Mouse (Mus musculus) R1 (cell line): ENCODE measurements around the gene Gm37240.
A peak's percentile ranks its signal among the peaks of the same experiment; 100 is the strongest.
"Not testable (repeated sequence)": the region's sequence is repeated elsewhere in the genome, so short reads cannot be mapped to it uniquely, and the experiment has no call there.

Source experiments
- DNase-seq: peaks from one replicate; pipeline ENCODE4 v3.0.0-alpha.2; 2018; ENCODE audit warnings: low read depth, low spot score

Gene Gm37240

DNA sequence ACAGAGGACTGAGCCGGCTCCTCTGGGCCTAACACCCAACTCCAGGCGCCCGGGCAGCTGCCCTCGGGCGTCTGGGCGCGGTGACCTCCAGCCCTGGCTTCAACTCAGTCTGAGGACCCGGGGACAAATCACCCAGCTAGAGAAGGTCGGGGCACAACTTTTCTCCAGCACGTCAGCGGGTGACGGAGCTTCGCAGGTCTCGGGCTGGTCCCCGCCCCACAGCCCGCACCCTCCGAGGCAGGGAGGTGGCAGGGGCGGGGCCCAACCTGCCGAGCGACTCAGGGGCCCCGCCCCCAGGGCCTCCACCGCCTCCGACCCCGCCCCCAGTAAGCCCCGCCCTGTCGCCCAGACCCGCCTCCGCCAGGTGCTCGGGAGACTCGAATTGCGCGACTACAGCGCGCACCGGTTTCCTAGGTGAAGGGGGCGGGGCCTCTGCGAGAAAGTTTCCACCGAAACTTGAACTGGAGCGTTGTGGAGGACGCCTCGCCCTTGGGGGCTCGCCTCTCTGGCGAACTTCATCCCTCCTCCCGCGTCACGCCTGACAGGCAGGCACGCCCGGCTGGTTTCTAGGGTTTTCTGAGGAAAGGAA is at the start of gene Gm37240, which contains the start of gene Glt28d2:
Gene Gm37240 (minus strand): TSS at position 280 of the 589 bp plus-strand sequence.
Gene Glt28d2 (minus strand): TSS at position 278 of the 589 bp plus-strand sequence.
- peak; percentile 96 for DNase-seq

DNA sequence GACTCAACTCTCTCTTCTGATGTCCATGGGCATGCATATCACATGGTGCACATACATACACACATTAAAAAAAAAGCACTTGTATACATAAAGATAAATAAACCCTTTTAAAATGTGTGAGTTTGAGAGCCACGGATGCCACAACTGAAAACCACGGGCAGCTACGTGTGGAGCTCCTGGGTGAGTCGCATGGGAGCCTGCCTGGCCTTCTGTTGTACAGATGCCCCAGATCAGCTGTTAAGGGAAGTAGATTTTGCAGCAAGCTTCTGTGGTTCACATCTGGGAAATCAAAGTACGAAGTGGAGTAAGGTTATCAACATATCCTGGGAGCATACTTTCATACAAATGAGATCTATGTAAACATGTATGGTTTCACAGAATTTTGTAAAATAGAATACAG is 46.3 kb upstream of the Gm37240 start:
- DNase-seq, result no peak

DNA sequence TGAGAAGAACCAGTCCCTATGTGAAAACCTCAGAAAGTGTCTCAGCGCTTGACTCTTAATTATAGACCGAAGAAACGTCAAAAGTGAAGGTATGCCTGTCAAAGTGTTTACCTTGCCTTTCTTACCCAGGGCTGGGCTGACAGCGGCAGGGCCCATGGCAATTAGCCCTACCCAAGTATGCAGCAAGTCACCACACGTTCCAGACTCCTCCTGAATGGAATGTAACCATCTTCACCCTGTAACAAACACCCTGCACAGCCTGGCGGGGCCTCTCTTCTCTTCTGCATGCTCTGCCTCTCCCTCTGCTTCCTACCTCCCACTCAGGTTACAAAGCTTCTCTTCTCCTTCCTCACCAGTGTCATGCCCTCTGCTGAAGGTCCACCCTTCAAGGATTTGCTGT is 44.5 kb upstream of the Gm37240 start:
- DNase-seq, result no peak

DNA sequence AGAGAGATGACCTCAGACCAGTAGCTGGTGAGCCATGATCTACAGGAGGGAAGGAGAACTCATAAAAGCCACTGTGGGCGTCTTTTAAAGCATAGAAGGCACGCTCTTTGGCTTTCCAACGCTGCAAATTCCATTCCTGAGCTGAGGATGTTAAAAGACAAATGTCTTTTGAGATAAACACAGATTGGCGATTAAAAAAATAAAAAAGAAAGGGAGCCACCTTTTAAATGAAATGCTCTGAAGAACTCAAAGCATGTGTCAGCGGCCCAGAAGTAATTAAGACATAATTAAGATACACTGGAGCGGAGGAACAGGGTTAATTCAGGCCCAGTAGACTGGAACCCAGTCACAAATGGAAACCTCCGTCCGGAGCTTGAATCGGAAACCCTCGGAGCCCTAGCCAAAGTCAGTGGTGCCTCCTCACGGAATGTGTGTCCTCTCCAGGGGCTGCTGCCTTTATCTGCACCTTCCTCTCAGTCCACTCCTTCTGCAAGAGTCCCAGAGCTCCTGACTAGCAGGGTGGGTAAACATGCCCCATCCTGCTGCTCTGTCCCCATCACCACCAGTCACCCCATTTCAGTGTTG is 43.4 kb upstream of the Gm37240 start:
- no peak for DNase-seq

DNA sequence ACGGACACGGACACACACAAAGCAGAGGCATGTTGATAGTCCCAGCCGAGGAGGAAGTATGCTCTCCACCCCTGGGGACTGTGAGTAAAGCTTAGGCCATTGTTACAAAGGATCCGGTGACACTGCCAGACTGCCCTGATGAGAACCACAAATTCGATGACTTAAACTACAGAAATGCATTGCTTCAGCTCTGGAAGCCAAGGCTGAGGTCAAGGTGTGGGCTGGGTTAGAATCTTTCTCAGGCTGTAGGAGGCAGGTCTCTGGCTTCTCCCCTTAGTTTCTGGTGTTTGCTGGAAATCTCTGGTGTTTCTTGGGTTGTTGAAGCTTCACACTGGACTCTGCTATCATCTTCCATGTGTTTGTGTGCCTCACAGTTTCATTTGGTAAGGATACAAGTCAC is 42.4 kb upstream of the Gm37240 start:
- no peak for DNase-seq

DNA sequence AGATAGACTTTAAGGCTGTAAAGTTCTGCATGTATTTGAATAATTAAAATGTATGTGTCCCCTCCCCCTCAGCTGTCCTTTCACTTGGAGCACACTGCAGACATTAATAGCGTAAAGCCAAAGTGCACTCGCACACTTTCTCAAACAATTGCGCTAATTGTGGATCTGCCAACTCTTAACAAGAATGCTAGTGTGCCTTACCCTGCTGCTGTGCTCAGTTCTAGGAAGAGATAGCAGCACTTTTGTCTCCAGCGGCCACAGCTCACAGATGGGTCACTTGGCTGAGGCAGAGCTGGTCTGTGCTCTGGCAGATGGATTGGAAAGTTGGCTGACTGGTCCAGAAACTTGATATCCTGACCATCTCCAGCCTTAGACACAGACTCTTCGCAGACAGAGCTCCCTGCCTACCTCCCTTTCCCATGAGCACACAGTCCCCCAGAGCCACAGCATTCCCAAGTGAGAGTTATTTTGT is 40.9 kb upstream of the Gm37240 start:
- DNase-seq, result no peak

DNA sequence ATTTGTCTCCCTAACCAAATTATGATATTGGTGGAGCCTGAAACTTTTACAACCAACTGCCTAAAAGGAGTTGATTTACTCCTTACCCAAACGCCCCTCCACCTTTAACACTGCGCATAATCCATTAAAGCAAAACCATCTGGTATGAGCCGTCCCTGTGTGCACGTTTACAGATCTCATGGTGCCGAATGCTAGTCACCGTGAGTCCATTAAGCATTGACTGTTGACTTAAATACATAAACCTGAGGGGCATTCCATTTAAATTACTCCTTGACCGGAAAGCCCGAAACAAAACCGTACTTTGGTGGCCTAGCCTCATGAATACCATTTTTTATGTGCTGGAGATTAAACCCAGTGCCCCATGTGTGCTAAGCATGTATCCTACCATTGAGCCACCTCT is 40.0 kb upstream of the Gm37240 start:
- DNase-seq, result no peak

DNA sequence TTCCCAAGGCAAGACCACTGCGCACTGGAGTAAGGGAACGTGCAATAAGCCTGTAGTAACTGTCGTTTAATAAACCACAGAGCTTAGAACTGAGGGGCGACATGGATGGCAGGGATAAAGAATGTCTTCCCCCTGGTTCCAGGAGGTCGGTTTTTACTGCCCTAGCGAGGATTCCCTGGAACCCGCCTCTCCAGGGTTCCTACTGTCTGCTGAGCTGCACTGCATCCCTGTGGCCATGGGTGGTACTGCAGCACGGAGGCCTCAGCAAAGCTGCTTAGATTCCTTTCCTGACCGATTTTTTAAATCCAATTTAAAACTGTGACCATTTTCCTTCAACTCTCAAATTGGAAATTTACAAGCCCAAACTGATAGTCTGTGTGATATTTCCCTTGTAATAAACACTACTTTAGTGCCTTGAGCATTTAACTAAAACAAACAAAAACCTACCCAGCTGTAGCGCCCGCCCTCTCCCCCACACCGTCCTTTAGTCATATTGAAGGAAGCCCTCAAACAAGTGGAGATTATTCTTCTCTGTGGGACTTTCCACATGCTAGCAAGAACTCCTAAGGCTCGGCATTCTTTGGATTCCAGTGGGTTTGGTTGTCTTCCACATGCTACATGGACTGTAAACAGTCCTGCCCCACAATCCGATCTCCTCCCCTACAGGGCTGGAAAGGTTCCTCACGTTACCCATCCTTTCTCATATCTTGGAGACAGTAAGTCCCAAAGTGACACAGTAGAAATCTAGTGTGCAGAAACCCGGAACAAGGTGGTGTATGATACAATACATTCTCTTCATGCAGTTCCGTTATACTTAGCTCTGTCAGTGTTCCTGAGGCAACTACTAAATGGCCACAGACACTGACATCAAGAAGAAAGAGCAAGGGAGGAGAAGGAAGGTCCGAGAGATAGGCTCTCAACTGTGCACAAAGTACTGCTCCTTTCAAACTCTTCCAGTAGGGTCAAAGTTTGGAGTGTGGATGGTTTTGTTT is 36.9 kb upstream of the Gm37240 start:
- peak; percentile 79 for DNase-seq

DNA sequence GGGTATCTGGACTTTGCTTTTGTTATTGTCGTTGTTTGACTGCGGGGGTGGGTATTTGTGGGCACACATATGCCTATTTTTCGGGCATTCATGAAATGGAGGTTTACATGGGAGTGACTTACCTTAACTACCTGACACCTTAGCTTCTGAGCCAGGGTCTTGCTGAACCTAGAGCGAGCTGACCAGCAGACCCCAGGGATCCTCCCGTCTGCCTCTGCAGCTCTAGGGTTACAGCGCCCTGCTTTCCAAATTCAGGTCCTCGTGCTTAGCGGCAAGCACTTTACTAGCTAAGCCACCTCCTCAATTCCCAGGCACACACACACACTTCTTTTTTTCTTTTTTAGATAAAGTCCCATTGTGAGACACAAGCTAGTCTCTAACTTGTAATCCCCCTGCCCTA is 36.0 kb upstream of the Gm37240 start:
- no peak for DNase-seq

DNA sequence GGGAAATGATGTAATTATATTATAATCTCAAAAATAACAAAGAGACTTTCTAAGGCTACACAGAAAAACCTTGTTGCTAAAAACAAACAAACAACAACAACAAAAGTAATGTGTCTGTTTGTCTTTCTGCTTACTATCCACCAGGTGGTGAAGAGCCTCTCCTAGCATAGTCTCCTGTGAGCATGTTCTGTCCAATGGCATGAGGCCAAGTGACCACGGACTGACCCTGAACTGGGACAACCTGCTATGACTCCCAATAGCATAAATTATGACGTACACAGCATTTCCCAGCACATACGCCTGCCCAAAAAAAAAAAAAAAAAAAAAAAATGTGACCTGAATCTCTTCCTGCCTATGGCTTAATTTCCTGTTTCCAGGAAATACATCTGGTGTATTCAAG is 35.0 kb upstream of the Gm37240 start:
- DNase-seq, result no peak

DNA sequence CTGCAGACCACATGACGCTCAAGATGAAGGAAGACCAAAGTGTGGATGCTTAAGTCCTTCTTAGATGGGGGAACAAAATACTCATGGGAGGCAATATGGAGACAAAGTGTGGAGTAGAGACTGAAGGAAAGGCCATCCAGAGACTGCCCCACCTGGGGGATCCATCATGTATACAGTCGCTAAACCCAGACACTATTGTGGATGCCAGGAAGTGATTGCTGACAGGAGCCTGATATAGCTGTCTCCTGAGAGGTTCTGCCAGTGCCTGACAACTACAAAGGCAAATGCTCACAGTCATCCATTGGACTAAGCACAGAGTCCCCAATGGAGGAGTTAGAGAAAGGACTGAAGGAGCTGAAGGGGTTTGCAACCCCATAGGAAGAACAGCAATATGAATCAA is 33.4 kb upstream of the Gm37240 start:
- DNase-seq, result not testable (repeated sequence)

DNA sequence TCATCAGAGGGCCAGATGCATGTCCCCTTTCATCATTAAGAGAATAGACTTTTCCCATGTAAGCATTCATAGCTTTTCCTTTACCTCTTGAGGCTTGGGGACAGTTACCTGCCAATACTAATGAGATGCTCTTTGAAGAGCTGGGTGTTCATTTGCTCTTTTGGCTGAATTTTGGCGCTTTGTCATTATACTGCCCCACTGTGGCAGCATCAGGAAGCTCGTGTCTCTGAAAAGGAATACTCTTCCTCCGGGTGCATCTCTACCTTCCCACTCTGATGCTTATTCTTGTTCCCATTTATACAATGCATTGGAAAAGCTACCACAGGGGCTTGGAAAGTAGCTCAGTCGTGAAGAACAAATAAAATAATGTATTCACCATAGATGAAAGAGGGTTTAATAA is 30.3 kb upstream of the Gm37240 start:
- DNase-seq, result peak; percentile 54

DNA sequence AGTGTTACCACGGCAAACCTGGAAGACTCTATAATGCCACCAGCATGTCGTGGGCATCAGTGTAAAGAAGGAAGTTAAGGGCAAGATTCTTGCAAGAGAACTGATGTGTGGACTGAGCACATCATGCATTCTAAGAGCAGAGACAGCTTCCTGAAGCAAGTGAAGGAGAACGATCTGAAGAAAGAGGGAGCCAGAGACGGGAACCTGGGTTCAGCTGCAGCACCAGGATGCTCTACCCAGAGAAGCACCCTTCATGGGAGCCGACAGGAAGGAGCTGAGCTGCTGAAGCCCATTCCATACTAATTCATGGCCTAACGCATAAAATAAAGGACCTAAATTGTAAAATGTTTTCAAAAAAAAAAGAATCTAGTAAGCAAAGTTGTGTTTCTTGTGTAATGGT is 27.5 kb upstream of the Gm37240 start:
- no peak for DNase-seq

DNA sequence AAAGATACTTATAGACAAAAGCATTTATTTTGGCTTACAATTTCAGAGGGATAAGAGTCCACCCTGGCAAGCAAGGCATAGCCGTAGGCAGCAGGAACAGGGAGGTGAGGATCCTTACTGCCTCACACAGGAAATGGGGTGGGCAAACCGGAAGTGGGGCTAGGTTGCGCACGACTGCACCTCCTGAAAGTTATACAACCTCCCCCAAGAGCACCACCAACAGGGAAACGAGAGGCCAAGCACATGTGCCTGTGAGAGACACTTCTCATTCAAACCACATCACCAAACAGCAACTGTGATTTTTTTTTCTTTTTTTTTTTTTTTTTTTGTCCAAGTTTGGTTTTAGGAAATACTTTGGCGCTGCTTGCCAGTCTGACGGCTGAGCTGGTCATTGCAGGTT is 19.8 kb upstream of the Gm37240 start:
- peak; percentile 67 for DNase-seq

DNA sequence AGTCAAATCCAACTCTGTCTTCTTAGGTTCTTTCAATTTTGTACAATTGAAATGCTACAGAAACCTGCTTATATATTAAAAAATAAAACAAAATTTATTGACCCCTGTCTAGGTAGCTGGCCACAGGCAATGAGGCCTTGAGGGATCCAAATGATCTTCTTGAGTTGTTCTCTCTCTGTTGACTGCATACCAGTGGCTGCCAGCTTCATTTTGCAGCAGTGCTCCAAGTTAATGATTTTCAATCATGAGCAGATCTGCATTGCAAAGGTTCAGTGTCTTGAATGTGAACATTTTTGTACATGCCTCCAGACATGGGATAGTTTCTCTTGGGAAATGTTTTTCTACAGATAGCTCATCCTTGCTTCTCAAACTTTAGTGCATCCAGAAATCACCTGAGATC is 17.1 kb upstream of the Gm37240 start:
- DNase-seq, result no peak

DNA sequence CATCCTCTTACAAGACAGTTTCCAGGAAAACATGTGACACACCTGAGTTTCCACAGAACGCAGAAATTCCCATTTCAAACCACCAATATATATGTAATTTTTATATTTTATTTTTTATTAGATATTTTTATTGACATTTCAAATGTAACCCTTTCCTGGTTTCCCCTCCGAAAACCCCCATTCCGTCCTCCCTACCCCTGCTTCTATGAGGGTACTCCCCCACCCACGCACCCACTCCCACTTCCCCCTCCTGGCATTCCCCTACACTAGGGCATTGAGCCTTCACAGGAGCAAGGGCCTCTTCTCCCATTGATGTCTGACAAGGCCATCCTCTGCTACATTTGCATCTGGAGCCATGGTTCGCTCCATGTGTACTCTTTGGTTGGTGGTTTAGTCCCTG is 7.7 kb upstream of the Gm37240 start:
- DNase-seq, result no peak

DNA sequence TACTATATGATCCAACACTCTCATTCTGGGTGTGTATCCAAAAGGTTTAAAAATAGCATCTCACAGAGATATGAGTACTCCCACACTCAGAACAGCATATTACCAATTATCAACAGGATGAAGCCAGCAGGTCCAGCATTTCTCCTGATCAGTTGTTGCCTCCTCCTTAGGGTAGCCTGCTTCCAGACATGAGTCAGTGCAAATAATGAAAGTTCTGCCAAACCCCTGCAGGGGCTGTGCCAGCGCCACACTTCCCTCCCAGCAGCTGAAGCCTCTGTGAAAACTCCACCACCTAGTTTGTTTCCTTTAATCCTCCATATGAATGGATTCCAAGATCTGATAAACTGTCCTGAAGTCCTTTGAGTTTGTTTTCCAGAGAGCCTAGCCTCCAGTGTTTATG is 4.3 kb upstream of the Gm37240 start:
- DNase-seq, result no peak

DNA sequence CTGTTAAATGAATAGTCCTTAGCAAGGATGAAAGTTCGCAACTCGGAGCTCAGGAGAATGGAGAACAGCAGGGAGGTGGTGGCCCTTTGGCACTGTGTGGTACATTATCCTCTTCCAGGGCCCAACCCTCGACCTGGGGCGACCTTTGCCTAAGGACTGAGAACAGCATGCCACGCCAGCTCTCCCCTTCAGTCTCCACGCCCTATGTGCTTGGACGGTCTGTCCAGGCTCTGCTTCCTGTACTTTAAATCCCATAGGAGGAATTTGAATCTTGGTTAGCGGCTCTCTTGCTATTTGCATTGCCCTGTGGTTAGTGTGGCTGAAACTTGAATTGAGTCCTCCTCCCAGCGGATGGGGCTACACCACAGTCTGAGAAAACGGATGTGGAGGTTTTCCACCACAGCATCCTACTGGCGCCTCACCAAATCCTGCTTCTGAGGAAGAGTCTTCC is 928 bp upstream of the Gm37240 start:
- peak; percentile 37 for DNase-seq

DNA sequence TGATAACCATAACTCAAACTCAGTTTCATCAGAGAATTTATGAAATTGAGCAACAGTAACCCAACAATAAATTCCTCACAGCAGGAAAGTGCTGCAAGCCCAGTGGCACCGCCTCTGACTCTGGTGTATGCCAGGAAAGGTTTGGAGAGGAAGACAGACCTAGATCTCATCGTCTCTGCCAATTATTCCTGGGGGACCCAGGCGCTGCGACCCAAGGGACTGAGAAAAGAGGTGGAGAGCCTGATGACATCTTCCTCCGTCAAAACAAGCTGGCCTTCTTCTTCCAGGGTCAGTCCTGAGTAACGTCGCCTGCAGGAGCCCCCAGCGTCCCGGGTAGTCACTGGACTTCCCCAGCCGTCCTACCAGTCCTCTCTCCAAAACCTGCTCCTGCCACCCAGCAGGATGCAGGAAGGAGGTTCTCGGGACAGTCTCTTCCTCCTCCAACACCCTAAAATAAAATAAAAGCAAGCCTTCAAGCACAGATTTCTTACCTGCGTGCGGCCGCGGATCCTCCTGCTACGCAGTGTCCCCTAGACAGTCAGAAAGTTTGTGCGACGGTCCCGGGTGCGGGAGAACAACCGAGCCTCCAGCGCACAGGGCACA is 581 bp downstream of the Gm37240 start:
- no peak for DNase-seq

DNA sequence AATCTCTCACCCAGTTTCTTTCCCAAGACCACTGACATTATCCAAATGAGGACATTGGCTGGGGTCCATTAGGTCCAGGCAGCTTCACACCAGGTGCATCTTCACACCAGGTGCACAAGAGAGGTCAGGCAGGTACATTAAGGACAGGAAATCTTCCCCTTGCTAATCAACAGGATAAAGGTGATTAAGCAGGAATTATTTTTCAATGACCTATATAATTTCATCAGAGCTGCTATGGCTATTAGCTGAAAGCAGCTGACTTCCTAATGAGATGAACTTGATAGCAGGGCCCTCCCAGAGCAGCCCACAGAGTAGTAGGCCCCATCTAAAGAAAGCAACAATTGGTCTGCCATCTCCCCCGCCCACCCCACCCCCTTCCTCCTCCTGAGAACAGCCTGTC is 1.4 kb downstream of the Gm37240 start:
- DNase-seq, result no peak

DNA sequence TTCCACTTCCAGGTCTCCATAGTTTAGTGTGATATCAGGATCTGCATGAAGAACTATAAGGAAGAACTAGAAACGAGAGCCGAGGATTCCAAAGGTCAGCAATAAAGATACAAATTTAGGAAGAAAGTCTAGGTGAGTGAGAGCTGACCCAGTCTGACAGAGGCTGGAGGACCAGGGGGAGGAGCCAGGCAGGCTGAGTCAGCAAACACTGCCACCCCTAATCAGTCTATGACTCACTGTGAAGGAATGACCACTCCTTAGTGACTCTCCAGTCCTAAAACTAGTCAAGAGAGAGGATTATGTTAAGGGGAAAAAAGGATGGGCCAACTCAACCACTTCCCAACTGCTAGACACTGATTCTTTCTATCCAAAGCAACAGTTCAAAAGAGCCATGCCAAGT is 6.6 kb downstream of the Gm37240 start:
- peak; percentile 79 for DNase-seq

DNA sequence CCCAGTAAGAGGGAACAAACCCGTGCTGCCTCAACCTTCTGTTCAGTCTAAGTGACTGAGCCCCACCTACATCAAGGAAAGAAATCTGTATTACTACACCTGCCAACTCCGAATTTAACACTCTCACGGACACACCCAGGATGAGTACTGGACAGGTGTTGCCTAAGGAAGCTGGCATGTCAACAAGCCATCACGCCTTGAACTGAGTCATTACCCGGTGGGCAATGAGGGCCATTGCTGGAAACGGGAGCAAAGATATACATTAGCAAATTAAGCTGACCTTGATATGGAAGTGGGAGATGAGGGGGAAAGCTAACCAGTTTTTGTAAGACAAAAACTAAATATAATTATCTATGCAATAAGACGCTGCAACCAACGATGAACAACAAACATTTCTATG is 7.2 kb downstream of the Gm37240 start:
- DNase-seq, result no peak
